Mouse (Mus musculus) colon, adult 2 months (tissue): ENCODE measurements around the gene 4930469K13Rik. TPM values are rescaled to one million over a fixed set of nuclear protein-coding genes. Genes with fewer than 3 reads are reported as not detected.

Source experiments
- polyA plus RNA-seq: library from polyadenylated mRNA; depleted of rRNA; stranded (reverse); fragments of >200 nt; gene quantifications from 2 replicates; pipeline ENCODE4 v1.2.3, GENCODE M21; 2012; rRNA removed

Gene 4930469K13Rik
- not detected in 2 replicates for polyA plus RNA-seq

DNA sequence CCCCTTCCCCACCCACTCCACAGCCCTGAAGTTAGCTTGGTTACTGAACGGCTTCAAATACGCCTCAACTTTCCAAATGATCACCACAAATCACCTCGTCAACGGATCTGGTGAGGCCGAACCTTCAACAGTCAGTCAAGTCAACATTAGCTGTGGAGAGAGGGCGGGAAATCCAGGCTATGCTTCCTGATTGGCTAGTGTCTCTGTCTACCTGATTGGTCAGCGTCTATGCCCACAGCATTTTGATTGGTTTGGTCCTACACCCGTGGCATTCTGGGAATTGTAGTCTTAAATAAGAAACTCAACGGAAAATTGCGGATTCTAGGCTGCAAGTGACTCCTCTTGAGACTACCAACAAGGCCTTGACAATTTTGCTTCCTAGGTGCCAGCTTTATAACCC is at the start of gene 4930469K13Rik:
4930469K13Rik (minus strand) TSS at position 133 of the 400 bp plus-strand sequence.

DNA sequence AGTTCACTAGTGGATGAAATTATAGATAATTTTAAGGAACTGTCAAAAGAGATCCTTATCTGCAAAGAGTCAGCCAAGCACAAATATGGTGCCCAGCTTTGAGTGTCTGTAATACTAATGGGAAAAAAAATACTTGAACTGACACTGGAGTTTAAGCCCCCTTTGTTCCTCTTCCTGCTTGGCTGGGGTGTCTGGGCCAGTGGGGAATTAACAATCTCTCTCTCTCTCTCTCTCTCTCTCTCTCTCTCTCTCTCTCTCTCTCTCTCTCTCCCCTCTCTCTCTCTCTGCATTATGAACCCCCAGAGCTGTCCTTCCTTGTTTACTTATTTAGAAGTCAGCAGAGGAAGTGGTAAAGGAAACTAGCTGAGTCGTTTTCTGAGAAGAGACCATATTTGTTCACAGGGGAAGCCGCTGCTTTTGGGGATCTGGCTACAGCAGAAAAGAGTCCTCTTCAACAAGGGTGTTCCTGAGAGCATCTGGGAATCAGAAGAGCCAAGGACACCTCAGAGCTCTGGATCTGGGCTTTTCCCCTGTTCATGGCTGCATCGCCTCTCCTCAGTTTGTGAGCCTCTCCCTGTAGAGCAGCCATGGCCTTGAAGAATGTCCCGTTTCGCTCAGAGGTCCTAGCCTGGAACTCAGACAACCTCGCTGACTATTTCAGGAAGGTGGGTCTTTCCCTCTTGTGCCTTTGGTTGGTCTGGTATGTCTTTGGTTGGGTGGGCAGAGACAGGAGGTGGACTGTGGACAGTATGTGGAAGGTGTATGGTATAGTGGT is 51.4 kb downstream of the 4930469K13Rik start, which contains the start of gene Lcp2:
Lcp2 (plus strand) TSS at position 154 of the 775 bp plus-strand sequence.

DNA sequence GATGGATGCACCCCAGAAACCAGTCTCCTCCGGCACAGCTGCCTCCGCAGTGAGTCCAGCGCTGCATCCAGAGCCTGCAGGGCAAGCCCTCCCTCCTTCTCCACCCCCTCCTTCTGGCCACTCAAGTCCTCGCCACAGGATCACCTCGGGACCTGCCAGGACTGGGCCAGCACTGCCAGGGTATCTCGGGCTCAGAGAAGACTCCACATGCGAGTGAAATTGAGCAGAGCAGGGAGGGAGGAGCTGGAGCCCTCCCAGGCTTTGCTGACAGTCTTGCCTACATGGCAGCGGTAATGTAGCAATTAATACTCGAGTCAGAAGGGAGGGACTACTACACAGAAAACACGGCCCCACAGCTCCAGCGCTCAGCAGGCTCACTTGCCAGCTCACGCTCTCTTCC is 105.4 kb downstream of the 4930469K13Rik start, which contains the start of gene Kcnip1:
Kcnip1 (minus strand) TSS at position 215 of the 400 bp plus-strand sequence.

DNA sequence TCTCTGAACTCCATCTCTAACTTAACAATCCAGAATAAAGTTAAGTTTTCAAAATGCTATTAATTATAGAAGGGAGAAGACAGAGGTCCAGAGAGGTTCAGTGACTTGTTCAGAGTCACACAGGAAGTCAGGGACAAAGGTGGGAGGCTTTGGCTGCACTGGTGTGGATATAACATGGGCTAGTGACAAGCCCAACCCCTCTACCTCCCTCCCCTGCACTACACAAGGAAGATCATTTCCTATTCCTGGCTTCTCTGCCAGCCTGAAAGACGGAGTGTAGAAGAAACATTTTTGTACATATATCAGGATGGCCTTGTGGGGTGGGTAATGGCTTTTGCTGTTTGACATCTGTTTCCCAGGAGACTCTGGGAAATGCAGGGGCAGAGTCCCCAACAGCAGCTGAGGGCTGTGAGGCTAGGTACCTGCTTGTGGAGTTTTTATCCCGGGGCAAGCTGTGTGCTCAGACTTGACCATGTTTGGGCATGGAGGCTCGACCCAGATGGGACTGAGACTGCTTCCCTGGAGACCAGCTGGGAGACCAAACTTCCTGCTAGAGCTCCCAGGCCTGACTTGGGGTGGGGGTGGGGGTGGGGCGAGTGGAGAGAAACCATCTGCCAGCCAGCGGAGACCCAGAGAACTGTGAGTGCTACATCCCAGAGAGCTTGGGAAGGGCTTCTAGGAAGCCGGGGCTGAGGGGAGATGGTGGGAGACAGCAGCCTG is 135.5 kb downstream of the 4930469K13Rik start, which contains the start of gene Kcnmb1:
Kcnmb1 (plus strand) TSS at position 326 of the 720 bp plus-strand sequence.

Other genes starting within 250 kb of the 4930469K13Rik start
- 5.1 and 5.2 TPM in 2 replicates for gene Kcnmb1, start 135.5 kb downstream of the 4930469K13Rik start, polyA plus RNA-seq
- gene Kcnip1, start 105.4 kb downstream of the 4930469K13Rik start, polyA plus RNA-seq: 1.5 TPM in 2 replicates
- gene Lcp2, start 51.6 kb downstream of the 4930469K13Rik start, polyA plus RNA-seq: 1.6 and 2.0 TPM in 2 replicates
- not detected in 2 replicates for gene Foxi1, start 109.5 kb upstream of the 4930469K13Rik start, polyA plus RNA-seq
- gene Fam196b, start 216.3 kb upstream of the 4930469K13Rik start, polyA plus RNA-seq: 0.03 and 0.07 TPM in 2 replicates